Mouse (Mus musculus): ENCODE results near the gene Ddias. TPM values are rescaled to one million over a fixed set of nuclear protein-coding genes. Genes with fewer than 3 reads are reported as not detected.
"Not testable (repeated sequence)": the region's sequence is repeated elsewhere in the genome, so short reads cannot be mapped to it uniquely, and the experiment has no call there.

Gene Ddias
- 9.6 and 10.4 TPM in 2 replicates for polyA plus RNA-seq (2015; fragmentation: Nextera tagmentation; extraction: Ambion mirVana)

- Histone ChIP-seq H3K27me3 (no peaks in the 10 kb centered on the region), H3K4me3 (peak within 1 kb of the TSS; percentile 65), H3K36me3 (no peaks in the 10 kb centered on the region), H3K4me2 (peak within 1 kb of the TSS; percentile 80), H3K27ac (peak within 1 kb of the TSS; percentile 99), H3K9ac (peak within 1 kb of the TSS; percentile 62), H3K9me3 (no peaks in the 10 kb centered on the region), H3K4me1 (peaks cover 26% of the 10 kb centered on the region)
- peak; percentile 85 for ATAC-seq (ENCODE audit: insufficient number of reproducible peaks, low FRiP score, low TSS enrichment, low read depth)
- WGBS: under 1% methylated on average over 53 of the region's 53 CpGs
Measured at GRCm38 (mm10) chr7:92874116-92874675, at the start of gene Ddias, which contains the start of gene Prcp. Gene Ddias, minus strand, starts transcription at chr7:92874247. Gene Prcp, plus strand, starts transcription at chr7:92874470.

GRCm38 (mm10) chr7:92920857-92921172, 46.8 kb upstream of the Ddias start:
- WGBS: 50% methylated on average over 2 of the region's 2 CpGs
- no peak for ATAC-seq (ENCODE audit: insufficient number of reproducible peaks, low FRiP score, low TSS enrichment, low read depth)
- H3K36me3 ChIP-seq: 0 out of 2 replicates have a peak, but pooled peaks cover 4% of the 10 kb centered on the region

GRCm38 (mm10) chr7:92920172-92920856, 46.3 kb upstream of the Ddias start:
- H3K4me2 ChIP-seq: no peak overlapping the region
- 74% methylated on average over 6 of the region's 6 CpGs for WGBS
- H3K9me3 ChIP-seq: no peaks in the 10 kb centered on the region
- no peak overlapping the region for H3K4me3 ChIP-seq
- H3K36me3 ChIP-seq: 0 out of 2 replicates have a peak, but pooled peaks cover 4% of the 10 kb centered on the region
- H3K9ac ChIP-seq: no peak overlapping the region
- no peaks in the 10 kb centered on the region for H3K4me1 ChIP-seq
- H3K27me3 ChIP-seq: no peaks in the 10 kb centered on the region
- no peak overlapping the region for H3K27ac ChIP-seq
- ATAC-seq (ENCODE audit: insufficient number of reproducible peaks, low FRiP score, low TSS enrichment, low read depth): no peak

More at GRCm38 (mm10) chr7:92920857-92921172, 46.8 kb upstream of the Ddias start:
- no peaks in the 10 kb centered on the region for H3K4me1 ChIP-seq
- no peaks in the 10 kb centered on the region for H3K9me3 ChIP-seq
- H3K9ac ChIP-seq: no peak overlapping the region
- H3K27me3 ChIP-seq: no peaks in the 10 kb centered on the region
- H3K27ac ChIP-seq: no peak overlapping the region
- H3K4me2 ChIP-seq: no peak overlapping the region
- no peak overlapping the region for H3K4me3 ChIP-seq

GRCm38 (mm10) chr7:92904285-92904684, 30.2 kb upstream of the Ddias start:
- WGBS: 17% methylated on average over 7 of the region's 7 CpGs
- not testable (repeated sequence) for H3K27ac ChIP-seq; H3K4me2 ChIP-seq; H3K36me3 ChIP-seq; ATAC-seq (ENCODE audit: insufficient number of reproducible peaks, low FRiP score, low TSS enrichment, low read depth); H3K9me3 ChIP-seq; H3K4me3 ChIP-seq; H3K27me3 ChIP-seq; H3K9ac ChIP-seq; H3K4me1 ChIP-seq

- H3K4me2 ChIP-seq: no peak overlapping the region
- no peak overlapping the region for H3K4me3 ChIP-seq
- no peaks in the 10 kb centered on the region for H3K36me3 ChIP-seq
- H3K9ac ChIP-seq: no peak overlapping the region
- ATAC-seq (ENCODE audit: insufficient number of reproducible peaks, low FRiP score, low TSS enrichment, low read depth): peak; percentile 58; the same call in 1 of the 2 replicates
- no peaks in the 10 kb centered on the region for H3K4me1 ChIP-seq
- 46% methylated on average over 7 of the region's 7 CpGs for WGBS
- H3K27ac ChIP-seq: no peak overlapping the region
- no peaks in the 10 kb centered on the region for H3K27me3 ChIP-seq
- H3K9me3 ChIP-seq: no peaks in the 10 kb centered on the region
Measured at GRCm38 (mm10) chr7:92903360-92904038, 29.5 kb upstream of the Ddias start.

- no peaks in the 10 kb centered on the region for H3K36me3 ChIP-seq
- H3K4me1 ChIP-seq: no peaks in the 10 kb centered on the region
- no peak for ATAC-seq (ENCODE audit: insufficient number of reproducible peaks, low FRiP score, low TSS enrichment, low read depth)
- H3K27ac ChIP-seq: no peak overlapping the region
- WGBS: 55% methylated on average over 2 of the region's 2 CpGs
- H3K4me2 ChIP-seq: no peak overlapping the region
- H3K27me3 ChIP-seq: no peaks in the 10 kb centered on the region
- H3K9ac ChIP-seq: no peak overlapping the region
- H3K9me3 ChIP-seq: no peaks in the 10 kb centered on the region
- H3K4me3 ChIP-seq: no peak overlapping the region
Measured at GRCm38 (mm10) chr7:92897021-92897420, 23.0 kb upstream of the Ddias start.

- ATAC-seq (ENCODE audit: insufficient number of reproducible peaks, low FRiP score, low TSS enrichment, low read depth): no peak
- Histone ChIP-seq H3K36me3 (no peaks in the 10 kb centered on the region), H3K4me2 (no peak overlapping the region), H3K27me3 (no peaks in the 10 kb centered on the region), H3K4me1 (no peaks in the 10 kb centered on the region), H3K9ac (no peak overlapping the region), H3K9me3 (no peaks in the 10 kb centered on the region), H3K27ac (no peak overlapping the region), H3K4me3 (no peak overlapping the region)
- 71% methylated on average over 5 of the region's 5 CpGs for WGBS
Measured at GRCm38 (mm10) chr7:92896036-92896435, 22.0 kb upstream of the Ddias start.

- no peaks in the 10 kb centered on the region for H3K4me1 ChIP-seq
- no peaks in the 10 kb centered on the region for H3K27me3 ChIP-seq
- 50% methylated on average over 3 of the region's 3 CpGs for WGBS
- no peak overlapping the region for H3K4me2 ChIP-seq
- no peaks in the 10 kb centered on the region for H3K36me3 ChIP-seq
- H3K9ac ChIP-seq: no peak overlapping the region
- ATAC-seq (ENCODE audit: insufficient number of reproducible peaks, low FRiP score, low TSS enrichment, low read depth): no peak
- no peak overlapping the region for H3K4me3 ChIP-seq
- no peaks in the 10 kb centered on the region for H3K9me3 ChIP-seq
- no peak overlapping the region for H3K27ac ChIP-seq
Measured at GRCm38 (mm10) chr7:92893478-92893877, 19.4 kb upstream of the Ddias start.

GRCm38 (mm10) chr7:92890618-92891230, 16.7 kb upstream of the Ddias start:
- no peak overlapping the region for H3K27ac ChIP-seq
- no peak overlapping the region for H3K9ac ChIP-seq
- no peaks in the 10 kb centered on the region for H3K27me3 ChIP-seq
- H3K4me1 ChIP-seq: no peaks in the 10 kb centered on the region
- no peak for ATAC-seq (ENCODE audit: insufficient number of reproducible peaks, low FRiP score, low TSS enrichment, low read depth)
- H3K4me2 ChIP-seq: no peak overlapping the region
- no peaks in the 10 kb centered on the region for H3K9me3 ChIP-seq
- WGBS: 21% methylated on average over 4 of the region's 4 CpGs
- no peaks in the 10 kb centered on the region for H3K36me3 ChIP-seq
- no peak overlapping the region for H3K4me3 ChIP-seq

- Histone ChIP-seq H3K27me3 (no peaks in the 10 kb centered on the region), H3K4me3 (no peak overlapping the region), H3K9me3 (no peaks in the 10 kb centered on the region), H3K4me1 (no peaks in the 10 kb centered on the region), H3K9ac (no peak overlapping the region), H3K36me3 (no peaks in the 10 kb centered on the region), H3K27ac (no peak overlapping the region), H3K4me2 (no peak overlapping the region)
- ATAC-seq (ENCODE audit: insufficient number of reproducible peaks, low FRiP score, low TSS enrichment, low read depth): no peak
- 13% methylated on average over 1 of the region's 1 CpGs for WGBS
Measured at GRCm38 (mm10) chr7:92890211-92890610, 16.2 kb upstream of the Ddias start.

- Histone ChIP-seq H3K4me3 (no peak overlapping the region), H3K36me3 (no peaks in the 10 kb centered on the region), H3K27me3 (no peaks in the 10 kb centered on the region), H3K9me3 (no peaks in the 10 kb centered on the region), H3K4me2 (no peak overlapping the region), H3K9ac (no peak overlapping the region), H3K27ac (no peak overlapping the region), H3K4me1 (no peaks in the 10 kb centered on the region)
- ATAC-seq (ENCODE audit: insufficient number of reproducible peaks, low FRiP score, low TSS enrichment, low read depth): no peak
- 90% methylated on average over 5 of the region's 5 CpGs for WGBS
Measured at GRCm38 (mm10) chr7:92887230-92887629, 13.2 kb upstream of the Ddias start.

- no peak overlapping the region for H3K27ac ChIP-seq
- no peak for ATAC-seq (ENCODE audit: insufficient number of reproducible peaks, low FRiP score, low TSS enrichment, low read depth)
- 82% methylated on average over 7 of the region's 7 CpGs for WGBS
Measured at GRCm38 (mm10) chr7:92886801-92887200, 12.8 kb upstream of the Ddias start.

More at GRCm38 (mm10) chr7:92886801-92887200, 12.8 kb upstream of the Ddias start:
- no peaks in the 10 kb centered on the region for H3K36me3 ChIP-seq
- H3K4me2 ChIP-seq: no peak overlapping the region
- no peaks in the 10 kb centered on the region for H3K9me3 ChIP-seq
- H3K4me1 ChIP-seq: no peaks in the 10 kb centered on the region
- no peak overlapping the region for H3K4me3 ChIP-seq
- no peak overlapping the region for H3K9ac ChIP-seq
- H3K27me3 ChIP-seq: no peaks in the 10 kb centered on the region
